Mouse (Mus musculus) spleen, postnatal 0 days (tissue): ENCODE results near the gene Atg13. TPM values are rescaled to one million over a fixed set of nuclear protein-coding genes. Genes with fewer than 3 reads are reported as not detected.

Experiments
- polyA plus RNA-seq: library from polyadenylated mRNA; unstranded; fragments of >200 nt; fragmentation: Nextera tagmentation; extraction: Ambion mirVana; gene quantifications from 2 replicates; pipeline ENCODE4 v1.2.1, GENCODE M21; 2015

The Atg13 gene
- polyA plus RNA-seq, result 10.0 and 12.2 TPM in 2 replicates

GRCm38 (mm10) chr2:91710272-91711234 lies at the start of gene Atg13, which contains the start of gene Harbi1:
Gene Atg13, minus strand, starts transcription at chr2:91710576.
Gene Harbi1, plus strand, starts transcription at chr2:91710852.

DNA sequence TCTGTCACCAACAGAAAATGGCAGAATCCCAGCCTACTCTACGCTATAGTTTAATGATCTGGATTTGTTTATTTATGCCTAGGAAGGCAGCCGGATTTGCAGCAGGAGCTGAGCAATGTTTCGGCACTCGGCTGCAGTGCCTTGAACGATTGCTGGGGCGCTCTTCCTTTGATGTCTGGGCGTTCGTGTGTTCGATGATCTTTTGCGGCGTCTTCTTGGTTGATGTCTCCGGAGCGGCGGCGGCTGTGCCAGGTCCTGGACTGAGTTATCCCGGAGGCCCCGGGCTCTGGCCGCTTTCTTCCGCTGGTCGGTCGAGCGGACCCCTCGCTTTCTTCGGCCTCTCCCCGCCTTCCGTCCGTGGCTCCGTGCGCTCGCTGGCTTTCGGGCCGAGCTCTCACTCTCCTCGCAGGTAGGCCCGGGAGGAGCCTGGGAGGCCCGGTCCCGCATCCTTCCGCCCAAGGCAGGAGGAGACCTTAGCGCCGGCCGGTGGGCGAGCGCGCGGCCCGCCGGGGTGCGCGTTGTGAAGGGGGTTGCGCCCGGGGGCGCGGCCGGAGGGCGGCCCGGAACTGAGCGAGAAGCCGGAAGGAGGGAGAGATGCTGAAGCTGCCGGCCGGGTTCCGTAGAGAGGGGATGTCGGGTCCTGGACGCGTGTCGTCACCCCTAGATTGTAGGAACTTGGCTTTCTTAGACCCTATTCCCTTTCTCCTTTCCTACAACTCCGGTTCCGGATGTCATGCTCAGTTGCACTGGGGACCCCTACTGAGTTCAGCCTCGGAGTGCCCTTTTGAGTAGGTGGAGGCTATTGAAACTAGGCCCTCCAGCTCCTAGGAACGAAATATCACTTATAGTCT lies 19.8 kb upstream of the Atg13 start, which contains the start of gene Ambra1:
Gene Ambra1, plus strand, starts transcription at position 164 of the 851 bp plus-strand sequence.

DNA sequence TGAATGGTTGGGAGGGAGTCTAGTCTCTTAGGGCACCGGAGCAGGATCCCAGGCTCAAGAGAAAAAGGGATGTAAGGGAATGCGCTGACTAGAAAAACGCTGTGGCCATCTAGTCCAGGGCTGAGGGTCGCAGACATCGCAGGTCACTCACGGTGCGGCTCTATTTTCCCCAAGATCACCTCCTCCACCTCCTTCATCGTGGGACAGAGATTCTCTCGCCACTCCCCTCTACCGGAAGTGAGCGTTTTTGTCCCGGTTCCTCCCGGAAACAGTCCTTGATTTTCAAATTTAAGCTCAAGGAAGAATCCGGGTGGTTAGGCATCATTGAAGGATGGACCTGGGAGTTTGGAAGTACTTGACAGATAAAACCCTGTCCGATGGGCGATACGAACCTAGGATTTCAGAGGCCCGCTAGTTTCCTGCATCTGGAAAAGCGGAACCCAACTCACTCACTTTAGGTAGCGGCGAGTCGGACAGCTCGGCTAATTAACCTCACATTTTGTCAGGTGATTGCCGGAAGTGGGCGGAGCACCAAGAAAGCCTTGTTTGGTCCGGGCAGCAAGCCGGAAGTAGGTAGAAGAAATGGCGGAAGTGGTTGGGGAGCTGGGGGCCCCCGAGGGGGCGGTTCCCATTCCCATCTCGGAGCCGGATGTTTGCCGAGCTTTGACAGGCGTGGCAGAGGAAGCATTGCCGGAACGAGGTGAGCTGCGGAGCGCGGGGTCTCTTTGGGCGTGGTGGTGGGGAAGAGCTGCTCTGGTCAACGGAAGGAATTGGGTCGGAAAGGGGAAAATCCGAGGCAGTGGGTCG lies 60.6 kb downstream of the Atg13 start, which contains the start of the genes Zfp408 and Arhgap1:
Gene Zfp408, minus strand, starts transcription at position 239 of the 807 bp plus-strand sequence.
Gene Arhgap1, plus strand, starts transcription at position 308 of the 807 bp plus-strand sequence.

GRCm38 (mm10) chr2:91636229-91636628 lies 74.1 kb downstream of the Atg13 start, which contains the start of gene F2:
Gene F2, minus strand, starts transcription at chr2:91636414.

Other genes with a start within 250 kb of the Atg13 start
- gene Ckap5, start 183.8 kb downstream of the Atg13 start, polyA plus RNA-seq, result 46.3 and 47.0 TPM in 2 replicates
- gene F2, start 74.2 kb downstream of the Atg13 start, polyA plus RNA-seq, result 0.47 and 0.77 TPM in 2 replicates
- 4.7 TPM in 2 replicates for gene Zfp408, start 60.8 kb downstream of the Atg13 start, polyA plus RNA-seq
- gene Arhgap1, start 60.7 kb downstream of the Atg13 start, polyA plus RNA-seq, result 40.4 and 48.6 TPM in 2 replicates
- 6.7 and 9.3 TPM in 2 replicates for gene Harbi1, start 276 bp upstream of the Atg13 start, polyA plus RNA-seq
- gene Ambra1, start 19.6 kb upstream of the Atg13 start, polyA plus RNA-seq, result 5.9 and 6.6 TPM in 2 replicates
- gene Chrm4, start 216.7 kb upstream of the Atg13 start, polyA plus RNA-seq, result 0.32 and 0.38 TPM in 2 replicates
- 74.6 and 106 TPM in 2 replicates for gene Mdk, start 221.7 kb upstream of the Atg13 start, polyA plus RNA-seq
- 1.1 TPM in 2 replicates for gene Gm9821, start 235.1 kb upstream of the Atg13 start, polyA plus RNA-seq